Mouse (Mus musculus): ENCODE data around the gene Syt17.
A peak's percentile ranks its signal among the peaks of the same experiment; 100 is the strongest.

Gene Syt17

GRCm38 (mm10) chr7:118462818-118463762, 15.1 kb upstream of the Syt17 start:
- no peak for DNase-seq

- DNase-seq = no peak
These were observed 13.5 kb upstream of the Syt17 start for GRCm38 (mm10) chr7:118461400-118462136.

- no peak for DNase-seq
These were observed 5.7 kb upstream of the Syt17 start for GRCm38 (mm10) chr7:118453722-118454121.

GRCm38 (mm10) chr7:118452940-118453339, 4.9 kb upstream of the Syt17 start:
- DNase-seq = no peak

- DNase-seq = peak; percentile 50
These were observed 510 bp downstream of the Syt17 start for GRCm38 (mm10) chr7:118447291-118448133.

- no peak for DNase-seq
These were observed 4.0 kb downstream of the Syt17 start for GRCm38 (mm10) chr7:118443895-118444485.

GRCm38 (mm10) chr7:118443371-118443770, 4.7 kb downstream of the Syt17 start:
- no peak for DNase-seq

GRCm38 (mm10) chr7:118441535-118441934, 6.5 kb downstream of the Syt17 start:
- DNase-seq = no peak

GRCm38 (mm10) chr7:118437101-118437802, 10.8 kb downstream of the Syt17 start:
- no peak for DNase-seq

- no peak for DNase-seq
These were observed 19.1 kb downstream of the Syt17 start for GRCm38 (mm10) chr7:118428937-118429336.

GRCm38 (mm10) chr7:118419491-118420180, 28.4 kb downstream of the Syt17 start:
- no peak for DNase-seq

- DNase-seq = no peak
These were observed 33.8 kb downstream of the Syt17 start for GRCm38 (mm10) chr7:118414183-118414582.

- DNase-seq = no peak
These were observed 36.1 kb downstream of the Syt17 start for GRCm38 (mm10) chr7:118411877-118412276.

- DNase-seq = peak; percentile 19
These were observed 38.6 kb downstream of the Syt17 start for GRCm38 (mm10) chr7:118409421-118409820.

- peak; percentile 7 for DNase-seq
These were observed 42.8 kb downstream of the Syt17 start for GRCm38 (mm10) chr7:118405251-118405650.

GRCm38 (mm10) chr7:118402576-118403022, 45.4 kb downstream of the Syt17 start:
- no peak for DNase-seq

GRCm38 (mm10) chr7:118401949-118402348, 46.1 kb downstream of the Syt17 start:
- DNase-seq = no peak

GRCm38 (mm10) chr7:118399764-118400163, 48.3 kb downstream of the Syt17 start:
- no peak for DNase-seq

GRCm38 (mm10) chr7:118390705-118391104, 57.3 kb downstream of the Syt17 start:
- no peak for DNase-seq

GRCm38 (mm10) chr7:118380996-118381395, 67.0 kb downstream of the Syt17 start:
- no peak for DNase-seq

- no peak for DNase-seq
These were observed 68.0 kb downstream of the Syt17 start for GRCm38 (mm10) chr7:118380056-118380455.

Measured in kidney, adult 9 months (tissue).